Mouse (Mus musculus) liver, postnatal 0 days (tissue): ENCODE results near the gene Proz. TPM values are rescaled to one million over a fixed set of nuclear protein-coding genes. Genes with fewer than 3 reads are reported as not detected.

ENCODE experiments used
- ATAC-seq: fragments of 200-750 bp; cut with Nextera tagmentation; 2 replicates; pipeline ENCODE4 v1.8.0; 2017; ENCODE audit warnings: mild to moderate bottlenecking, moderate library complexity
- DNase-seq: peaks from one replicate; pipeline ENCODE4 v3.0.0-alpha.2; 2016
- H3K27ac ChIP-seq: fragments of 300-500 bp; sonication (generic); 2 replicates; pipeline ENCODE4 v1.5.1; 2014; ENCODE audit warnings: antibody characterized with exemption, moderate library complexity, mild to moderate bottlenecking, low read depth
- H3K27me3 ChIP-seq: fragments of 300-500 bp; sonication (generic); 2 replicates; pipeline ENCODE4 v1.6.1; 2014; ENCODE audit warnings: low read length, control low read depth, mixed read lengths; ENCODE audit not compliant: insufficient read depth
- H3K36me3 ChIP-seq: fragments of 300-500 bp; sonication (generic); replicated peaks from 2 replicates; pipeline ENCODE4 v1.6.1; 2014; ENCODE audit warnings: mild to moderate bottlenecking, control low read depth, low read length, moderate library complexity, mixed read lengths; ENCODE audit not compliant: insufficient read depth
- H3K4me1 ChIP-seq: fragments of 300-500 bp; sonication (generic); 2 replicates; pipeline ENCODE4 v1.6.1; 2014; ENCODE audit warnings: antibody characterized with exemption, mild to moderate bottlenecking, control low read depth; ENCODE audit not compliant: insufficient read depth
- H3K4me2 ChIP-seq: fragments of 300-500 bp; sonication (generic); 2 replicates; pipeline ENCODE4 v1.6.1; 2014; ENCODE audit warnings: low read depth, mild to moderate bottlenecking, low read length, moderate library complexity, mixed read lengths
- H3K4me3 ChIP-seq: fragments of 300-500 bp; sonication (generic); 2 replicates; pipeline ENCODE4 v1.5.1; 2014; ENCODE audit warnings: low read depth, low read length
- H3K9ac ChIP-seq: fragments of 300-500 bp; sonication (generic); replicated peaks from 2 replicates; pipeline ENCODE4 v1.6.1; 2014; ENCODE audit warnings: mild to moderate bottlenecking, moderate library complexity
- H3K9me3 ChIP-seq: fragments of 300-500 bp; sonication (generic); 2 replicates; pipeline ENCODE4 v1.6.1; 2016; ENCODE audit warnings: mild to moderate bottlenecking, control low read depth, low read length, mixed read lengths
- CTCF ChIP-seq: sonication (generic); IDR thresholded peaks from 2 replicates; pipeline ENCODE4 v1.5.1; 2016; ENCODE audit warnings: antibody characterized with exemption, low read depth
- EP300 ChIP-seq: IDR thresholded peaks from 2 replicates; pipeline ENCODE4 v1.6.1; 2016; ENCODE audit warnings: antibody characterized with exemption, low read depth, mild to moderate bottlenecking
- WGBS: fragments of 180-500 bp; shearing (Covaris S2); extraction: QIAGEN DNeasy Blood & Tissue Kit; methylation state at CpG from one replicate; pipeline ENCODE4 v1.1.7; 2014; ENCODE audit not compliant: insufficient replicate concordance; 5-methylcytosine and 5-hydroxymethylcytosine counted together
- polyA plus RNA-seq: library from polyadenylated mRNA; unstranded; fragments of >200 nt; fragmentation: Nextera tagmentation; extraction: Ambion mirVana; gene quantifications from 2 replicates; pipeline ENCODE4 v1.2.1, GENCODE M21; 2015

Proz gene
- polyA plus RNA-seq: 93.8 and 97.1 TPM in 2 replicates

GRCm38 (mm10) chr8:13060441-13061150 lies at the start of gene Proz:
TSS of gene Proz (plus strand) at chr8:13060914.
- H3K9me3 ChIP-seq: no peaks in the 10 kb centered on the region
- H3K9ac ChIP-seq: peak within 1 kb of the TSS; percentile 74
- H3K36me3 ChIP-seq: peaks cover 8% of the 10 kb centered on the region; the same call in 1 of the 2 replicates
- H3K27ac ChIP-seq: peak within 1 kb of the TSS; percentile 93
- H3K4me3 ChIP-seq: peak within 1 kb of the TSS; percentile 49
- peaks cover 24% of the 10 kb centered on the region for H3K4me1 ChIP-seq
- H3K27me3 ChIP-seq: no peaks in the 10 kb centered on the region
- DNase-seq (peak; percentile 70), ATAC-seq (peak; percentile 66)
- 55% methylated on average over 17 of the region's 17 CpGs for WGBS
- TF ChIP-seq CTCF: no peak
- peak; percentile 34; the same call in 1 of the 2 replicates for TF ChIP-seq EP300
- H3K4me2 ChIP-seq: peak within 1 kb of the TSS; percentile 64

DNA sequence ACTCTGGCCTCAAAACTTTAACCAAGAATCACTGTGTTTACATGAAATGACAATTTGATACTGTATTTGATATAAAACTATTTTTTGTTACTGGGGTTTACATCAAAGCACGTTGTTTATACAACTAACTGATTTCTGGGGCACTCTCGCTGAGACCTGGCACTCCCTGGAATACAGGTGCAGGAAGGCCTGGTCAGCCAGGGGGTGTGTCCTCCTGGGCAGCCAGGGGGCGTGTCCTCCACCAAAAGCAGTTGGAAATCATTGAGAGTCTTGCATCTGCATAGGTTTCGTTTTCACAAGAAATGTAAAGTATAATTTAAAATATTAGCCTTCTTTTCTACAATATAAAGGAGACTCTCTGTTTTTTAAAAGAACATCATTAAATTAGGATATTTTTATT lies 41.2 kb upstream of the Proz start:
- TF ChIP-seq CTCF (no peak), EP300 (no peak)

DNA sequence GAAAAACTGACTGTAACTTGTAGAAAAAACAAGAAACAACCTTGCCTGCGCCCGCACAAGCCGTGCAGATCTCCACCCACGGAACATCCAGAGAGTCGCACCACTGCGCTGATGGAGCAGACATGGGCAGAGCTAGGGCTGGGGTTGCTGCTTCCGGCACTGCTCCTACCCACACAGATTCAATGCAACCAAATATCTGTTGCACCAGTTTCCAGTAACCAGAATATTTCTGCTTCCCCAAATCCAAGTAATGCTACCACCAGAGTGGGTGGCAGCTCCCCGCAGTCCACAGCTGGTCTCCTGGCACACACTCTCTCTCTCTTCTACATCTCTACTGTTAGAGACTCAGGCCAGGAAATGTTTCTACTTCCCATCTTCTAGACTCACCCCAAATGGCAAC lies 38.9 kb upstream of the Proz start:
- Histone ChIP-seq H3K27me3 (no peaks in the 10 kb centered on the region), H3K4me1 (peaks cover 15% of the 10 kb centered on the region), H3K27ac (no peak overlapping the region), H3K9ac (no peak overlapping the region), H3K9me3 (no peaks in the 10 kb centered on the region), H3K4me2 (no peak overlapping the region), H3K36me3 (no peaks in the 10 kb centered on the region), H3K4me3 (no peak overlapping the region)
- no peak for ATAC-seq
- DNase-seq: no peak
- no peak for TF ChIP-seq EP300
- TF ChIP-seq CTCF: no peak
- 75% methylated on average over 8 of the region's 8 CpGs for WGBS

More for the DNA sequence above, 41.2 kb upstream of the Proz start:
- ATAC-seq (no peak), DNase-seq (no peak)
- Histone ChIP-seq H3K4me3 (no peak overlapping the region), H3K9me3 (no peaks in the 10 kb centered on the region), H3K27ac (no peak overlapping the region), H3K36me3 (no peaks in the 10 kb centered on the region), H3K27me3 (no peaks in the 10 kb centered on the region), H3K4me1 (no peaks in the 10 kb centered on the region), H3K4me2 (no peak overlapping the region), H3K9ac (no peak overlapping the region)
- 52% methylated on average over 4 of the region's 4 CpGs for WGBS

DNA sequence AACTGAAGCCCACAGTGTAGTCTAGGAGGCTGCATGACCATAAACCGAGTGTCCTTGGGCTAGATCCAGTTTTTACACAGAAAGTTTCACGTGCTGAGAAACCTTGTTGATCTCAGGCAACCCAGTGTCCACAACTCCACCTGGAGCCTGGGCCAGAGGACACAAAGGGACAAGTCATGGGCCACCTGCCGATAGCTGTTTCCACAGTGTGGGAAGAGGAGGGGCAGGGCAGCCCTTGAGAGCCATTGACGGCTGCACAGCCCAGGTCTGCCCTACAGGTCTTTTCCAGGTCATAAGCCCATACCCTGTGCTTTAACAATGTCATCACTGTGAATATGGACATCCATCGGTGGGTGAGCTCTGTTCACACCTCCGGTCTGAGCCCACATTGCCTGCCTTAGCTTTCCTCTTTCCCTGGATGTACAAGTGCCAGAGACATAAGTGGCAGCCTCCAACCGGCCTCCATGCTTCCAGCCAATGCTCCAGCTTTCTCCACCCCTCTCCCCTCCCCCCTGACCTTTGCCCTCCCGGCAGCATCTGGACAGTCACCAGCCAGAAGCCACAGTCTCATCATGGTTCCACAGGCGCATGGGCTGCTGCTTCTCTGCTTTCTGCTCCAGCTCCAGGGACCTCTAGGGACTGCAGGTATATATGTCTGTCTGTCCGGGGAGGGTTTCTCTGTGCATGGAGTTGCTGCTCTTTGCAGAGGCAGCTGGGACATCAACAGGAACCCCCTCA lies 35.1 kb upstream of the Proz start, which contains the start of gene F7:
Gene F7, plus strand, starts transcription at position 548 of the 738 bp plus-strand sequence.
- Histone ChIP-seq H3K36me3 (no peaks in the 10 kb centered on the region), H3K9me3 (no peaks in the 10 kb centered on the region), H3K4me2 (peak within 1 kb of the TSS; percentile 58), H3K9ac (no peak within 1 kb of the TSS; the same call in none of the 2 replicates), H3K27me3 (no peaks in the 10 kb centered on the region), H3K4me1 (peaks cover 21% of the 10 kb centered on the region), H3K4me3 (peak within 1 kb of the TSS; percentile 17; the same call in 1 of the 2 replicates), H3K27ac (peak within 1 kb of the TSS; percentile 44)
- DNase-seq: peak; percentile 83
- 55% methylated on average over 10 of the region's 10 CpGs for WGBS
- no peak for TF ChIP-seq EP300
- no peak for TF ChIP-seq CTCF
- ATAC-seq: peak; percentile 91

- DNase-seq (no peak), ATAC-seq (no peak)
- Histone ChIP-seq H3K27ac (no peak overlapping the region), H3K4me2 (no peak overlapping the region), H3K4me3 (no peak overlapping the region), H3K9me3 (no peaks in the 10 kb centered on the region), H3K36me3 (no peaks in the 10 kb centered on the region), H3K4me1 (peaks cover 21% of the 10 kb centered on the region), H3K9ac (no peak overlapping the region), H3K27me3 (no peaks in the 10 kb centered on the region)
- WGBS: 52% methylated on average over 5 of the region's 5 CpGs
- no peak for TF ChIP-seq EP300
- no peak for TF ChIP-seq CTCF
Observed at GRCm38 (mm10) chr8:13027615-13028014, 33.1 kb upstream of the Proz start.

GRCm38 (mm10) chr8:13028482-13028881 lies 32.2 kb upstream of the Proz start:
- H3K4me3 ChIP-seq: no peak overlapping the region
- no peaks in the 10 kb centered on the region for H3K9me3 ChIP-seq
- no peak for DNase-seq
- no peak for TF ChIP-seq CTCF
- no peak for TF ChIP-seq EP300
- H3K27me3 ChIP-seq: no peaks in the 10 kb centered on the region
- no peak for ATAC-seq
- peaks cover 21% of the 10 kb centered on the region for H3K4me1 ChIP-seq
- H3K27ac ChIP-seq: peak overlapping the region; percentile 44; the same call in 1 of the 2 replicates
- H3K9ac ChIP-seq: no peak overlapping the region
- H3K4me2 ChIP-seq: no peak overlapping the region
- H3K36me3 ChIP-seq: no peaks in the 10 kb centered on the region
- WGBS: 49% methylated on average over 5 of the region's 5 CpGs
